Mouse (Mus musculus): ENCODE results near the gene Lrriq4.

DNA sequence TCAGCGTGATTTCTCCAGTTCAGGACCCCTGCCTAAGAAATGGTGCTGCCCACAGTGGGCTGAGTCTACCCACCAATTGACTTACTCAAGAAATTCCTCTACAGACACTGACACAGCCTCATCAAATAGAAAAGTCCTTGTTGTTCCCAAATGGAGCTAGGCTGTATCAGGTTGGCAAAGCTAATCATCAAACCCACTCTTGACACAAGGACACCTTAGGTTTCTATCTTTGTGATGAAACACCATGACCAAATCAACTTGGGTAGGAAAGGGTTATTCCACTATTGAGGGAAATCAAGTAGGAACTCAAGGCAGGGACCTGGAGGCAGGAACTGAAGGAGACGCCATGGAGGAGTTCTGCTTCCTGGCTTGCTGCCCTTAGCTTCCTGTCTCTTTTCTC is at the start of gene Lrriq4:
- TF ChIP-seq CTCF (conservative IDR thresholded peaks at IDR 0.05; ENCODE audit: low read length) (no peak), POU5F1 (IDR thresholded peaks at IDR 0.05; ENCODE audit: borderline replicate concordance, low read length) (no peak), NANOG (IDR thresholded peaks at IDR 0.05; ENCODE audit: borderline replicate concordance, low read length) (no peak)
